Mouse (Mus musculus) CH12.LX (cell line): ENCODE results near the gene Eps8l2. TPM values are rescaled to one million over a fixed set of nuclear protein-coding genes. Genes with fewer than 3 reads are reported as not detected.
A peak's percentile ranks its signal among the peaks of the same experiment; 100 is the strongest.

Experiments
- DNase-seq: peaks from one replicate; pipeline ENCODE4 v3.0.0-alpha.2; 2013; ENCODE audit errors: extremely low read depth
- H3K27ac ChIP-seq: 2 replicates; pipeline ENCODE4 v1.5.1; 2012; ENCODE audit warnings: low read depth, mild to moderate bottlenecking, control low read depth, moderate library complexity; ENCODE audit not compliant: insufficient read depth
- H3K27me3 ChIP-seq: replicated peaks from 2 replicates; pipeline ENCODE3; 2012; ENCODE audit warnings: inconsistent platforms
- H3K36me3 ChIP-seq, 2 experiments: replicated peaks in 1 of 2; 2 replicates each; pipeline versions ENCODE3 to v1.6.1; 2012; ENCODE audit warnings: inconsistent platforms in 1 of 2, low read length in 1 of 2, mild to moderate bottlenecking in 1 of 2, mixed read lengths in 1 of 2, moderate library complexity in 1 of 2; ENCODE audit not compliant: control insufficient read depth in 1 of 2, insufficient read depth in 1 of 2
- H3K4me1 ChIP-seq, 2 experiments: 2 replicates each; pipeline ENCODE4 v1.6.1; 2012; ENCODE audit warnings: inconsistent platforms in 1 of 2, moderate library complexity in 1 of 2; ENCODE audit not compliant: insufficient read depth in 2 of 2, control insufficient read depth in 1 of 2
- H3K4me2 ChIP-seq: 2 replicates; pipeline ENCODE4 v1.6.1; 2012; ENCODE audit warnings: low read depth, mild to moderate bottlenecking, control low read depth; ENCODE audit not compliant: poor library complexity, insufficient read depth, severe bottlenecking
- H3K4me3 ChIP-seq, 3 experiments: fragments of 150-350 bp in 1 of 3; sonication (generic) in 1 of 3; replicated peaks in 1 of 3; 2 replicates each; pipeline versions ENCODE3 to v1.5.1; 2011 to 2012; ENCODE audit warnings: low read depth in 2 of 3, low read length in 2 of 3, mild to moderate bottlenecking in 2 of 3, moderate library complexity in 2 of 3, control low read depth in 1 of 3, improper control_type of control experiment in 1 of 3, inconsistent platforms in 1 of 3, mixed read lengths in 1 of 3; ENCODE audit not compliant: poor library complexity in 1 of 3
- H3K79me2 ChIP-seq: replicated peaks from 2 replicates; pipeline ENCODE4 v1.6.1; 2012; ENCODE audit warnings: mild to moderate bottlenecking, moderate library complexity; ENCODE audit not compliant: control insufficient read depth, poor library complexity, insufficient read depth, severe bottlenecking; ENCODE audit errors: extremely low read depth
- H3K9ac ChIP-seq: 2 replicates; pipeline ENCODE4 v1.6.1; 2012; ENCODE audit warnings: low read depth, mild to moderate bottlenecking, control low read depth, moderate library complexity; ENCODE audit not compliant: insufficient read depth
- H3K9me3 ChIP-seq: replicated peaks from 2 replicates; pipeline ENCODE3; 2012; ENCODE audit warnings: low read length, inconsistent platforms, mixed read lengths
- CHD2 ChIP-seq: IDR thresholded peaks from 2 replicates; pipeline ENCODE4 v1.6.1; 2011; ENCODE audit warnings: low read length, improper control_type of control experiment
- CTCF ChIP-seq, 2 experiments: IDR thresholded peaks in 1 of 2; conservative IDR thresholded peaks in 1 of 2; 2 replicates each; pipeline ENCODE4 v1.5.1; 2011 to 2012; ENCODE audit warnings: low read depth in 2 of 2, low read length in 2 of 2, improper control_type of control experiment in 1 of 2, inconsistent platforms in 1 of 2, mild to moderate bottlenecking in 1 of 2, moderate library complexity in 1 of 2
- ELF1 ChIP-seq: IDR thresholded peaks from 2 replicates; pipeline ENCODE4 v1.6.1; 2014; ENCODE audit warnings: low read depth, mild to moderate bottlenecking, inconsistent platforms, low read length, improper control_type of control experiment
- GABPA ChIP-seq: IDR thresholded peaks from 2 replicates; pipeline ENCODE4 v1.6.1; 2012; ENCODE audit warnings: low read depth, low read length, improper control_type of control experiment, inconsistent platforms; ENCODE audit not compliant: insufficient replicate concordance
- HCFC1 ChIP-seq: IDR thresholded peaks from 2 replicates; pipeline ENCODE4 v1.6.1; 2012; ENCODE audit warnings: low read depth, mild to moderate bottlenecking, inconsistent platforms, low read length, improper control_type of control experiment
- IRF4 ChIP-seq: IDR thresholded peaks from 2 replicates; pipeline ENCODE4 v1.6.1; 2014; ENCODE audit warnings: low read depth, mild to moderate bottlenecking, inconsistent platforms, low read length, improper control_type of control experiment
- JUN ChIP-seq: IDR thresholded peaks from 2 replicates; pipeline ENCODE4 v1.6.1; 2011; ENCODE audit warnings: low read depth, mild to moderate bottlenecking, low read length, improper control_type of control experiment, moderate library complexity; ENCODE audit not compliant: insufficient read depth
- MAFK ChIP-seq: IDR thresholded peaks from 2 replicates; pipeline ENCODE4 v1.6.1; 2011; ENCODE audit warnings: low read length, improper control_type of control experiment; ENCODE audit not compliant: insufficient replicate concordance
- MAZ ChIP-seq: IDR thresholded peaks from 2 replicates; pipeline ENCODE4 v1.6.1; 2012; ENCODE audit warnings: low read depth, mild to moderate bottlenecking, inconsistent platforms, low read length, improper control_type of control experiment, moderate library complexity
- MXI1 ChIP-seq: IDR thresholded peaks from 2 replicates; pipeline ENCODE4 v1.6.1; 2011; ENCODE audit warnings: mild to moderate bottlenecking, low read depth, low read length, improper control_type of control experiment
- PAX5 ChIP-seq: IDR thresholded peaks from 2 replicates; pipeline ENCODE4 v1.6.1; 2012; ENCODE audit warnings: low read length, inconsistent platforms, mixed read lengths
- POLR2A ChIP-seq: IDR thresholded peaks from 2 replicates; pipeline ENCODE4 v1.6.1; 2011; ENCODE audit warnings: low read depth, mild to moderate bottlenecking, improper control_type of control experiment, low read length
- POLR2AphosphoS2 ChIP-seq: IDR thresholded peaks from 2 replicates; pipeline ENCODE4 v1.6.1; 2011; ENCODE audit warnings: low read depth, low read length, improper control_type of control experiment
- RAD21 ChIP-seq: IDR thresholded peaks from 2 replicates; pipeline ENCODE4 v1.6.1; 2011; ENCODE audit warnings: low read depth, mild to moderate bottlenecking, low read length, improper control_type of control experiment, moderate library complexity
- RCOR1 ChIP-seq: conservative IDR thresholded peaks from 2 replicates; pipeline ENCODE4 v1.6.1; 2012; ENCODE audit warnings: low read depth, mild to moderate bottlenecking, inconsistent platforms, low read length, improper control_type of control experiment
- SMC3 ChIP-seq: IDR thresholded peaks from 2 replicates; pipeline ENCODE4 v1.6.1; 2011; ENCODE audit warnings: low read depth, low read length, improper control_type of control experiment
- TBP ChIP-seq: conservative IDR thresholded peaks from 2 replicates; pipeline ENCODE4 v1.6.1; 2011; ENCODE audit warnings: low read depth, low read length, improper control_type of control experiment
- TCF12 ChIP-seq: IDR thresholded peaks from 2 replicates; pipeline ENCODE4 v1.6.1; 2014; ENCODE audit warnings: low read depth, mild to moderate bottlenecking, inconsistent platforms, low read length, improper control_type of control experiment
- UBTF ChIP-seq: IDR thresholded peaks from 2 replicates; pipeline ENCODE4 v1.6.1; 2012; ENCODE audit warnings: low read depth, mild to moderate bottlenecking, inconsistent platforms, low read length, improper control_type of control experiment, moderate library complexity
- ZC3H11A ChIP-seq: IDR thresholded peaks from 2 replicates; pipeline ENCODE4 v1.6.1; 2012; ENCODE audit warnings: low read depth, mild to moderate bottlenecking, inconsistent platforms, low read length, improper control_type of control experiment
- ZKSCAN1 ChIP-seq: IDR thresholded peaks from 2 replicates; pipeline ENCODE4 v1.6.1; 2012; ENCODE audit warnings: low read depth, inconsistent platforms, low read length, improper control_type of control experiment, borderline replicate concordance
- ZMIZ1 ChIP-seq: IDR thresholded peaks from 2 replicates; pipeline ENCODE4 v1.6.1; 2012; ENCODE audit warnings: low read depth, mild to moderate bottlenecking, inconsistent platforms, low read length, improper control_type of control experiment
- ZNF384 ChIP-seq: IDR thresholded peaks from 2 replicates; pipeline ENCODE4 v1.6.1; 2012; ENCODE audit warnings: low read depth, low read length, improper control_type of control experiment, inconsistent platforms
- dilution Hi-C: fragments of 300-500 bp; cut with MboI; formaldehyde crosslinking; loops from 2 replicates; pipeline ENCODE4 v1.14.3; 2020; ENCODE audit warnings: low sequenced_read_pairs; ENCODE audit not compliant: extremely low pct_unique_long_range_greater_than_20kb, extremely low pct_ligation_motif_present
- in situ Hi-C: fragments of 300-500 bp; cut with MboI; formaldehyde crosslinking; loops from 3 replicates; pipeline ENCODE4 v1.14.3; 2019; ENCODE audit warnings: low sequenced_read_pairs, low pct_ligation_motif_present, low pct_unique_long_range_greater_than_20kb, mixed read lengths
- polyA plus RNA-seq: library from polyadenylated mRNA; unstranded; fragments of >175 nt; gene quantifications from 2 replicates; pipeline ENCODE4 v1.2.1, GENCODE M21; 2012; ENCODE audit warnings: low read depth; ENCODE audit not compliant: insufficient read length
- total RNA-seq, 2 experiments: library from RNA; depleted of rRNA; stranded (reverse); fragments of 300-350 nt in 1 of 2; fragments of >200 nt in 1 of 2; gene quantifications; 2 replicates each; pipeline ENCODE4 v1.2.3; 2012 to 2014

Eps8l2 gene
- total and polyA plus RNA-seq, 3 experiments, result 0.51 to 1.1 TPM; not detected in 1

GRCm38 (mm10) chr7:141379584-141379983, 40.9 kb downstream of the Eps8l2 start:
- dilution Hi-C loops (no loop called here), in situ Hi-C loops (no loop called here)
- TF ChIP-seq RAD21, result no peak
- no peak for TF ChIP-seq ZMIZ1
- TF ChIP-seq ZC3H11A, result no peak
- TF ChIP-seq CTCF (conservative IDR thresholded peaks at IDR 0.05 in 1 of 2, IDR thresholded peaks at IDR 0.05 in 1 of 2; ENCODE audit: low read depth in 2 of 2, low read length in 2 of 2), result 0 out of 4 replicates have a peak, but pooled peaks of 1 of the 2 experiments have one; percentile 10
- TF ChIP-seq RCOR1, result no peak
- TF ChIP-seq UBTF, result no peak
- no peak for TF ChIP-seq ELF1
- TF ChIP-seq MXI1, result no peak
- no peak for TF ChIP-seq HCFC1
- no peak for TF ChIP-seq TCF12
- no peak for TF ChIP-seq PAX5
- TF ChIP-seq TBP, result 0 out of 2 replicates have a peak, but pooled peaks have one; percentile 47
- TF ChIP-seq POLR2A, result peak; percentile 47; the same call in 1 of the 2 replicates
- TF ChIP-seq MAZ, result no peak
- TF ChIP-seq ZKSCAN1, result no peak
- TF ChIP-seq JUN, result no peak
- TF ChIP-seq POLR2AphosphoS2, result no peak
- TF ChIP-seq SMC3, result no peak
- peaks cover 0 to 28% of the 10 kb centered on the region in 2 experiments; a peak in 2 of 4 replicates for H3K4me1 ChIP-seq
- H3K27ac ChIP-seq, result no peak overlapping the region
- no peak overlapping the region for H3K4me3 ChIP-seq
- no peaks in the 10 kb centered on the region for H3K9me3 ChIP-seq
- no peaks in the 10 kb centered on the region for H3K79me2 ChIP-seq
- no peak overlapping the region for H3K4me2 ChIP-seq
- H3K9ac ChIP-seq, result no peak overlapping the region
- H3K27me3 ChIP-seq, result peaks cover 1% of the 10 kb centered on the region
- peak; percentile 86 for DNase-seq
- H3K36me3 ChIP-seq, result no peaks in the 10 kb centered on the region

DNA sequence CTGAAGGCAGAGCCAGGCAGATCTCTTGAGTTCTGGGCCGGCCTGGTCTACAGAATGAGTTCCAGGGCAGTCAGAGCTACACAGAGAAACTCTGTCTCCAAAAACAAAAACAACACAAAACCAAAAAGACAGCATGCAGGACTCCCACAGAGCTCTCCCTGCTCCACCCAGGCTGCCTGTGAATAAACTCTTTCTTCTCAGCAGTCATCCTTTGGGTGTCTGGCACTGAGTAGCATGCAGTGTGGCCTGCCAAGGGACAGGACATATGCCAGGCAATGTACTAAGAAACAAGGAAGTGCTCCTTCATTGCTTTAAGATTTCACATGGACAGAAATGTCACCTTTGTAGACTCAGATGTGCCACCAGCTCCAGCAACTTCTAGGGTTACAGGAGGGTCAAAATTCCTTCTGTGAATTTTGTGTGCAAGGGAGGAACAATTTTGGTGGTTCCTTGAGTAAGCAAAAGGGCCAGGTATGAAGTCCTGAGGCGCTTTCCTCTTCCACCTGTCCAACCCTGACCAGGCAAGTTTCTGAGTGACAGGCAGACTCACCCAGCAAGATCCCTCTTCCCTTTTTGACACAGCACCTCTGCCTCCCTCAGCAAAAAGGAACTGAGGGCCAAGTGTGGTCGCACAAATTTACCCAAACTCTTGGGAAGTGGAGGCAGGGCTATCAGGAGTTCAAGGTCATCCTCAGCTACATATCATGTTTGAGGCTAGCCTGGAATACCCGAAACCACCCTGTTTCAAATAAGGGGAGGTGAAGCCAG, 42.6 kb downstream of the Eps8l2 start:
- no peak for TF ChIP-seq MAFK
- no peak for TF ChIP-seq POLR2A
- TF ChIP-seq UBTF, result no peak
- no peak for TF ChIP-seq ZNF384
- TF ChIP-seq ELF1, result no peak
- no peak for TF ChIP-seq HCFC1
- no peak for TF ChIP-seq GABPA
- no peak for TF ChIP-seq CHD2
- TF ChIP-seq IRF4, result no peak
- TF ChIP-seq, all 38 proteins: peak for 0
- no peak overlapping the region for H3K4me3 ChIP-seq
- in situ Hi-C loops, result no loop called here
- H3K36me3 ChIP-seq, result no peaks in the 10 kb centered on the region
- peaks cover 0 to 28% of the 10 kb centered on the region in 2 experiments; a peak in 2 of 4 replicates for H3K4me1 ChIP-seq
- no peak overlapping the region for H3K4me2 ChIP-seq
- dilution Hi-C loops, result no loop called here
- no peak overlapping the region for H3K9ac ChIP-seq
- peaks cover 3% of the 10 kb centered on the region for H3K27me3 ChIP-seq
- no peaks in the 10 kb centered on the region for H3K9me3 ChIP-seq
- H3K27ac ChIP-seq, result no peak overlapping the region
- DNase-seq, result no peak
- H3K79me2 ChIP-seq, result no peaks in the 10 kb centered on the region
